Mouse (Mus musculus): ENCODE measurements around the gene F11r.

DNA sequence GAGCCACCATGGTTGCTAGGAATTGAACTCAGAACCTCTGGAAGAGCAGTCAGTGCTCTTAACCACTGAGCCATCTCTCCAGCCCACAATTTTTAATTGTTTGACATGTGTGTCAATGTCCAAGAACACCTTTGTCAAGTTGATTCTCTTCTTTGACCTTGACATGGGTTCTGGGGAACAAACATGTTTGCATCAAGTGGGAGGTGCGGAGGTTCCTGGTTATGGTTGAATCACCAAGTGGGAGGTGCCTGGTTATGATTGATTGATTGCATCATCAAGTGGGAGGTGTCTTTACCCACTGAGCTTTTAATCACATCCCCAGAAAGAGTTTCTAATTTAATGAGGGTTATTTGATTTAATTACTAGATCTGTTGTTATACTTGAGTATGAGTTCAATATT, 20.2 kb downstream of the F11r start:
- TF ChIP-seq CTCF (conservative IDR thresholded peaks at IDR 0.05; ENCODE audit: low read length) (no peak), POU5F1 (IDR thresholded peaks at IDR 0.05; ENCODE audit: borderline replicate concordance, low read length) (no peak), NANOG (IDR thresholded peaks at IDR 0.05; ENCODE audit: borderline replicate concordance, low read length) (no peak)
